Mouse (Mus musculus) kidney, postnatal 0 days (tissue): Measurements from ENCODE around the gene Tdrkh. TPM values are rescaled to one million over a fixed set of nuclear protein-coding genes. Genes with fewer than 3 reads are reported as not detected.

ENCODE experiments used
- ATAC-seq: fragments of 200-750 bp; cut with Nextera tagmentation; replicated peaks from 2 replicates; pipeline ENCODE4 v1.8.0; 2017; ENCODE audit warnings: low read depth, moderate number of reproducible peaks, moderate TSS enrichment, moderate library complexity; ENCODE audit not compliant: low FRiP score
- DNase-seq: peaks from one replicate; pipeline ENCODE4 v3.0.0-alpha.2; 2016; ENCODE audit warnings: low spot score
- H3K27ac ChIP-seq: fragments of 300-500 bp; sonication (generic); 2 replicates; pipeline ENCODE4 v1.5.1; 2014; ENCODE audit warnings: mild to moderate bottlenecking
- H3K27me3 ChIP-seq: fragments of 300-500 bp; sonication (generic); 2 replicates; pipeline ENCODE4 v1.6.1; 2014; ENCODE audit warnings: low read length, mixed read lengths; ENCODE audit not compliant: insufficient read depth
- H3K36me3 ChIP-seq: fragments of 300-500 bp; sonication (generic); 2 replicates; pipeline ENCODE4 v1.6.1; 2014; ENCODE audit warnings: low read length, mixed read lengths; ENCODE audit not compliant: insufficient read depth
- H3K4me1 ChIP-seq: fragments of 300-500 bp; sonication (generic); replicated peaks from 2 replicates; pipeline ENCODE4 v1.6.1; 2014; ENCODE audit warnings: antibody characterized with exemption, low read length, mixed read lengths; ENCODE audit not compliant: insufficient read depth
- H3K4me2 ChIP-seq: fragments of 300-500 bp; sonication (generic); 2 replicates; pipeline ENCODE4 v1.6.1; 2014; ENCODE audit warnings: mild to moderate bottlenecking, low read length, moderate library complexity, mixed read lengths
- H3K4me3 ChIP-seq: fragments of 300-500 bp; sonication (generic); replicated peaks from 2 replicates; pipeline ENCODE4 v1.5.1; 2014; ENCODE audit warnings: low read depth, low read length
- H3K9ac ChIP-seq: fragments of 300-500 bp; sonication (generic); 2 replicates; pipeline ENCODE4 v1.6.1; 2014; ENCODE audit warnings: low read depth, low read length
- H3K9me3 ChIP-seq: fragments of 300-500 bp; sonication (generic); replicated peaks from 2 replicates; pipeline ENCODE4 v1.6.1; 2016; ENCODE audit warnings: low read length, inconsistent platforms, mixed read lengths
- CTCF ChIP-seq: IDR thresholded peaks from 2 replicates; pipeline ENCODE4 v1.5.1; 2016; ENCODE audit warnings: antibody characterized with exemption, low read depth, mild to moderate bottlenecking, moderate library complexity
- WGBS: fragments of 180-500 bp; shearing (Covaris S2); extraction: QIAGEN DNeasy Blood & Tissue Kit; methylation state at CpG from one replicate; pipeline ENCODE4 v1.1.7; 2014; 5-methylcytosine and 5-hydroxymethylcytosine counted together
- polyA plus RNA-seq: library from polyadenylated mRNA; unstranded; fragments of >200 nt; fragmentation: Nextera tagmentation; extraction: Ambion mirVana; gene quantifications from 2 replicates; pipeline ENCODE4 v1.2.1, GENCODE M21; 2015

The Tdrkh gene
- polyA plus RNA-seq, 1 experiment from 2014 or later, result 11.1 TPM

- Histone ChIP-seq H3K4me1 (0 out of 2 replicates have a peak, but pooled peaks cover 4% of the 10 kb centered on the region), H3K9me3 (no peaks in the 10 kb centered on the region), H3K9ac (no peak overlapping the region), H3K36me3 (no peaks in the 10 kb centered on the region), H3K27ac (no peak overlapping the region), H3K27me3 (no peaks in the 10 kb centered on the region), H3K4me2 (no peak overlapping the region), H3K4me3 (no peak overlapping the region)
- ATAC-seq (no peak), DNase-seq (no peak)
- TF ChIP-seq CTCF, result no peak
- WGBS, result 66% methylated on average over 8 of the region's 8 CpGs
Measured at GRCm38 (mm10) chr3:94402451-94402850, 10.6 kb upstream of the Tdrkh start.

DNA sequence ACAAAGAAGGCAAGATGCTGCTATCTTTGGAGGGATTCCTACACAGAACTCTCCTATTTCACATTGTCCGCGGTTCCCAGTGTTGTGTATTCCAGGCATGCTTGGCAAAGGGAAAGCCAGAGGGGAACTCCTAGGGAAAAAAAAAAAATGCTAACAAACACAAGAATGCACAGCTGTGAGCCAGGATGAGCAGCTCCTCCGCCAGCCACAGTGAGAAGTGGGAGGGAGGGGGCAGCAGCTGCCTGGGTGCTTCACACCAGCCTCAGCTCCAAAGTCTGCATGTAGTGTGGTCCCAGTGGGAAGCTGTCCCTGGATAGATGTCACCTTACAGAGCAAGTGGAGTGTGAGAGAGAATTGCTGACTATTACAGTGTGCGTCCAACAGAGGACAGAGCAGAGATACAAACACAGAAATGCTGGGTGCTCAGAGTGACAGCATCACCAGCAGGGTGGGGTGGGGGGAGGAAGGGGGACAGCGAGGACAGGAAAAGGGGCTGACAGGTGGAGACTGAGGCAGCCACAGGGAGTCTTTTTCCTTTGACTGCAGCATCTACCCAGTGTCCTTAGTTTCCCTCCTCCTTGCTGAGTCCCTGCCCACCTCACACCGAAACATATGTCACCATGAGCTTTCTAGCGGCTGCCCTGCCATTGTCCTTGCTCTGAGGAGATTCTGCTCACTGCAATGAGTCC lies 8.6 kb upstream of the Tdrkh start:
- no peak overlapping the region for H3K27ac ChIP-seq
- peak; percentile 22 for DNase-seq
- WGBS, result 22% methylated on average over 7 of the region's 7 CpGs

GRCm38 (mm10) chr3:94405561-94405960 lies 7.5 kb upstream of the Tdrkh start:
- no peak overlapping the region for H3K4me3 ChIP-seq
- TF ChIP-seq CTCF, result no peak
- H3K27me3 ChIP-seq, result no peaks in the 10 kb centered on the region
- no peaks in the 10 kb centered on the region for H3K9me3 ChIP-seq
- DNase-seq, result peak; percentile 46
- WGBS, result 53% methylated on average over 4 of the region's 4 CpGs
- no peak for ATAC-seq
- no peak overlapping the region for H3K4me2 ChIP-seq
- H3K36me3 ChIP-seq, result no peaks in the 10 kb centered on the region
- H3K9ac ChIP-seq, result no peak overlapping the region
- H3K27ac ChIP-seq, result no peak overlapping the region
- 0 out of 2 replicates have a peak, but pooled peaks cover 4% of the 10 kb centered on the region for H3K4me1 ChIP-seq

More for the DNA sequence above, 8.6 kb upstream of the Tdrkh start:
- Histone ChIP-seq H3K4me2 (no peak overlapping the region), H3K4me1 (0 out of 2 replicates have a peak, but pooled peaks cover 4% of the 10 kb centered on the region), H3K36me3 (no peaks in the 10 kb centered on the region), H3K4me3 (no peak overlapping the region), H3K9me3 (no peaks in the 10 kb centered on the region), H3K27me3 (no peaks in the 10 kb centered on the region), H3K9ac (no peak overlapping the region)
- no peak for TF ChIP-seq CTCF
- 0 out of 2 replicates have a peak, but pooled peaks have one; percentile 30 for ATAC-seq

GRCm38 (mm10) chr3:94412530-94412929 lies 543 bp upstream of the Tdrkh start:
- Histone ChIP-seq H3K9me3 (no peaks in the 10 kb centered on the region), H3K4me2 (peak overlapping the region; percentile 66), H3K27me3 (no peaks in the 10 kb centered on the region), H3K4me1 (peaks cover 10% of the 10 kb centered on the region), H3K27ac (no peak overlapping the region), H3K36me3 (no peaks in the 10 kb centered on the region), H3K4me3 (peak overlapping the region; percentile 34), H3K9ac (0 out of 2 replicates have a peak overlapping the region, but pooled peaks have one; percentile 10)
- peak; percentile 23; the same call in 1 of the 2 replicates for ATAC-seq
- 8% methylated on average over 25 of the region's 25 CpGs for WGBS
- DNase-seq, result no peak
- 0 out of 2 replicates have a peak, but pooled peaks have one; percentile 6 for TF ChIP-seq CTCF

GRCm38 (mm10) chr3:94430980-94431379 lies 17.9 kb downstream of the Tdrkh start:
- ATAC-seq, result no peak
- no peak for DNase-seq
- Histone ChIP-seq H3K4me3 (no peak overlapping the region), H3K9me3 (no peaks in the 10 kb centered on the region), H3K4me2 (no peak overlapping the region), H3K4me1 (no peaks in the 10 kb centered on the region), H3K9ac (no peak overlapping the region), H3K27ac (no peak overlapping the region), H3K36me3 (no peaks in the 10 kb centered on the region), H3K27me3 (no peaks in the 10 kb centered on the region)
- 64% methylated on average over 2 of the region's 2 CpGs for WGBS
- TF ChIP-seq CTCF, result no peak

GRCm38 (mm10) chr3:94434305-94434704 lies 21.2 kb downstream of the Tdrkh start:
- Histone ChIP-seq H3K4me2 (no peak overlapping the region), H3K27me3 (no peaks in the 10 kb centered on the region), H3K27ac (no peak overlapping the region), H3K9me3 (no peaks in the 10 kb centered on the region), H3K4me3 (no peak overlapping the region), H3K9ac (no peak overlapping the region), H3K4me1 (no peaks in the 10 kb centered on the region), H3K36me3 (no peaks in the 10 kb centered on the region)
- no peak for TF ChIP-seq CTCF
- ATAC-seq (no peak), DNase-seq (no peak)
- WGBS, result 54% methylated on average over 2 of the region's 2 CpGs
